Mouse (Mus musculus) R1 (cell line): ENCODE data around the gene Prkn.

ENCODE experiments used
- DNase-seq: peaks from one replicate; pipeline ENCODE4 v3.0.0-alpha.2; 2018; ENCODE audit warnings: low read depth, low spot score

The Prkn gene

GRCm38 (mm10) chr17:11737905-11738304 lies 897.7 kb downstream of the Prkn start:
- no peak for DNase-seq

GRCm38 (mm10) chr17:11740716-11741115 lies 900.5 kb downstream of the Prkn start:
- no peak for DNase-seq

- DNase-seq = no peak
Observed at GRCm38 (mm10) chr17:11741161-11741560, 901.0 kb downstream of the Prkn start.

- DNase-seq = no peak
Observed at GRCm38 (mm10) chr17:11751251-11751650, 911.1 kb downstream of the Prkn start.

GRCm38 (mm10) chr17:11752686-11753085 lies 912.5 kb downstream of the Prkn start:
- DNase-seq = no peak

- no peak for DNase-seq
Observed at GRCm38 (mm10) chr17:11765117-11765516, 924.9 kb downstream of the Prkn start.

GRCm38 (mm10) chr17:11765581-11765980 lies 925.4 kb downstream of the Prkn start:
- no peak for DNase-seq

- no peak for DNase-seq
Observed at GRCm38 (mm10) chr17:11767301-11767700, 927.1 kb downstream of the Prkn start.

- DNase-seq = no peak
Observed at GRCm38 (mm10) chr17:11768345-11768744, 928.2 kb downstream of the Prkn start.

GRCm38 (mm10) chr17:11768971-11769370 lies 928.8 kb downstream of the Prkn start:
- no peak for DNase-seq

- DNase-seq = no peak
Observed at GRCm38 (mm10) chr17:11769513-11769912, 929.3 kb downstream of the Prkn start.

GRCm38 (mm10) chr17:11779547-11779946 lies 939.4 kb downstream of the Prkn start:
- no peak for DNase-seq

GRCm38 (mm10) chr17:11780005-11780404 lies 939.8 kb downstream of the Prkn start:
- DNase-seq = no peak

- DNase-seq = no peak
Observed at GRCm38 (mm10) chr17:11780805-11781481, 940.8 kb downstream of the Prkn start.

- no peak for DNase-seq
Observed at GRCm38 (mm10) chr17:11788270-11788936, 948.2 kb downstream of the Prkn start.

GRCm38 (mm10) chr17:11795979-11796378 lies 955.8 kb downstream of the Prkn start:
- no peak for DNase-seq

- no peak for DNase-seq
Observed at GRCm38 (mm10) chr17:11801226-11801625, 961.0 kb downstream of the Prkn start.

GRCm38 (mm10) chr17:11807280-11807679 lies 967.1 kb downstream of the Prkn start:
- no peak for DNase-seq

GRCm38 (mm10) chr17:11817886-11818285 lies 977.7 kb downstream of the Prkn start:
- no peak for DNase-seq

GRCm38 (mm10) chr17:11819506-11819905 lies 979.3 kb downstream of the Prkn start:
- peak; percentile 11 for DNase-seq

- DNase-seq = no peak
Observed at GRCm38 (mm10) chr17:11820757-11821156, 980.6 kb downstream of the Prkn start.

GRCm38 (mm10) chr17:11829501-11829900 lies 989.3 kb downstream of the Prkn start:
- peak; percentile 62 for DNase-seq

GRCm38 (mm10) chr17:11837121-11837520 lies 996.9 kb downstream of the Prkn start:
- DNase-seq = no peak
